Mouse (Mus musculus): ENCODE results near the gene Ak7. TPM values are rescaled to one million over a fixed set of nuclear protein-coding genes. Genes with fewer than 3 reads are reported as not detected.

The Ak7 gene
- polyA plus RNA-seq, 1 experiment from 2014 or later: 0.17 TPM

GRCm38 (mm10) chr12:105786113-105786512 lies 80.3 kb downstream of the Ak7 start:
- no peak for DNase-seq (ENCODE audit: low spot score)

DNA sequence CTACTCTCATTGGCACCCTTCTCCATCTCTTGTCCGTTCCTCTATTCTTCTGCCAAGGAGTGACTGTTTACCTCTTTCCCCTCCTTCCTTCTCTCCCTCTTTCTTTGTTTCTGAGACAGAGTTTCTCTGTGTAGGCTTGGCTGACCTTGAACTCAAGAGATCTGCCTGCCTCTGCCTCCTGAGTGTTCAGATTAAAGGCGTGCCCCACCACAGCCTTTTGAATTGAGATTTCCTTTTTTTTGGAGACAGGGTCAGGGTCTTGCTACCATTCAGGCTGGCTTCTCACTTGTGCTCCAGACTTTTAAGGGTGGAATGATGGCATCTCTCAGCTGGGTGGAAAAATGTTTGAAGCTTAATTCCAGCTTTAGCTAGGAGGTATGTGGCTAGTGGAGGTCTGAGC lies 81.8 kb downstream of the Ak7 start:
- no peak for DNase-seq (ENCODE audit: low spot score)

- DNase-seq (ENCODE audit: low spot score): no peak
These were observed 84.1 kb downstream of the Ak7 start for GRCm38 (mm10) chr12:105789885-105790284.

GRCm38 (mm10) chr12:105794896-105795295 lies 89.1 kb downstream of the Ak7 start:
- no peak for DNase-seq (ENCODE audit: low spot score)

DNA sequence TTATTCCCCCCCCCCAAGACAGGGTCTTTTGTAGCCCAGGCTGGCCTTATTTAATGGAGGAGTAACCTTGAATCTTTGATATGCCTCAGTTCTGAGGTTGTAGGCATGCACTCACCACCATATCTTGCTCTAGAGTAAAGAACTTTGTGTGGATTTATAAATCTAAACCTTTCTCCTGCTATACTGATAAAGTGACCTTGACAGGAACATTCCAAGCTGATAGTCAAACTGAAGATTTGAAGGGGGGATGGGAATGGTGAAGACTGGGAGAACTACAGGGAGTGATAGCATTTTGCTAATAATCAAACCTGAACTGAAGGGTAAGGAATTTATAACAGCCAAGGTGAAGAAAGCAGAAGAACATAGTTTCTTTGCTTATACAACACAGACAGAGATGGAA lies 92.2 kb downstream of the Ak7 start:
- DNase-seq (ENCODE audit: low spot score): no peak

DNA sequence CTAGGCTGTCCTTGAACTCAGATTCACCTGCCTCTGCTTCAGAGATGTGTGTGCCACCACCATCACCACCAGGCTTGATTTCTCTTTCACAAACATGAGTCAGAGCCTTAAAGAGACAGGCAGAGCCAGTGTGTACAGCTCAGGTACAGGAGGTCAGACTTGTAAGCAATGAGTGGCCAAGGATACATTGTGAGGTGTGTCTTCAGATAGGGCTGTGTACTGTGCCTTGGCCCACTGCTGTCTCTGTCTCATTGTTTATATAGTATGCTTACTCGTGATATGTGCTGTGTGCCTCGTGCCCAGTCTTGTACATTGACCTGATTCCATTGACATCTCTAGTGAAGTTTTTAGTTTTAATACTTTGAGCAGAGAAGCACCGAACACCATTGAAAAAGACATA lies 100.0 kb downstream of the Ak7 start:
- no peak for DNase-seq (ENCODE audit: low spot score)

DNA sequence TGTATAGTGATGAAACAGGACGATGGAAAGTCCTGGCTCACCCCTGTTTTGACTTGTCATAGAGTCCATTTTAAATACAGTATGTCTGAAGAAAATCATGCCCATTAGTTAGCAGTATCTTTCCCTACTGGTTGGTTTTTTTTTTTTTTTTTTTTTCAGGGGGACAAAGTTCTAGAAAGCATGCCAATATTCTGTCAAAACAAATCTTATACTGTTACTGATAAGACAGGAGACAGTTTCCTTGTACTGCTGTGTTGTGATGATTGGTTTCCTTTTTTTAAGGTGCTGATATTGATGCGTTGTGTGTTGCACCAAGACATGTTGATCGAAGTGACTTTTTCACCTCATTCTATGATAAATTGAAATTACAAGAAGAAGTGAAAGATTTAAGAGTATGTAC lies 100.4 kb downstream of the Ak7 start:
- DNase-seq (ENCODE audit: low spot score): no peak

DNA sequence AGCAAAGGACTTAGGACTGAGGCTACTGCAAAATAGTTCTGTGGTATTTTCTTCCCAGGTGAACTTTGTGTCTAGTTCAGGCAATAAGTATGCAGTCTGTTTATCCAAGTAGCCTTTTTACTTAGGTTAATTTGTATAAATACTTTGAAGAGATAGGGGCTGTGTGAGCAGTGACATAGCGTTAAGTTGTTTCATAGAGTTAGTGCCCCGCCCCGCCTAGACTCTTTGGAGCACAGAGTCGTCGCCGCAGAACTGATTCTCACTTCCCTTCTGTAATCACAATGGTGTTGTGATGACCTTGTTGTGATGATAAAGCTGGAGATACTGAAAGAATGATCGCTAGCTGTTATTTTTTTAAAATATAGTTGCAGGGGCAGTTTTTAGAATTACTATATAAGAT lies 101.6 kb downstream of the Ak7 start:
- DNase-seq (ENCODE audit: low spot score): no peak

- no peak for DNase-seq (ENCODE audit: low spot score)
These were observed 103.2 kb downstream of the Ak7 start for GRCm38 (mm10) chr12:105808945-105809344.

DNA sequence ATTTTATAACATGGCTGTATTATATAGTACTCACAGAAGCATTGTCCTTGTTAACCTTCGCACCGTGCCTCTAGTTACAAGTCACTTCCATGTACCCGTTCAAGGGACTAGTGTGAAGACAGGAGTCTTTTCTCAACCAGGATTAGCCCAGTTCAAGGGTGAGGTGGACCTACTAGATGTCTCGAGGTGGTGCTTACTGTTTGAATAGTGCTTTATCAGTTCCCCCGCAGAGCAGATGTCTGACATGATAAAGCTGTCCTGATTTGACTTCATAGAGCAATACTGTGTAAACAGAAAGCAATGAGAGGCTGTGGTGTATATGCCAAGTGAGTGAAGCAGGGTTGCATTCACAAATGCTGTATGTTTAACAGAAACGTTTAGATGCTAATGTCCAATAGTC lies 104.8 kb downstream of the Ak7 start:
- no peak for DNase-seq (ENCODE audit: low spot score)

- no peak for DNase-seq (ENCODE audit: low spot score)
These were observed 108.2 kb downstream of the Ak7 start for GRCm38 (mm10) chr12:105813957-105814356.

DNA sequence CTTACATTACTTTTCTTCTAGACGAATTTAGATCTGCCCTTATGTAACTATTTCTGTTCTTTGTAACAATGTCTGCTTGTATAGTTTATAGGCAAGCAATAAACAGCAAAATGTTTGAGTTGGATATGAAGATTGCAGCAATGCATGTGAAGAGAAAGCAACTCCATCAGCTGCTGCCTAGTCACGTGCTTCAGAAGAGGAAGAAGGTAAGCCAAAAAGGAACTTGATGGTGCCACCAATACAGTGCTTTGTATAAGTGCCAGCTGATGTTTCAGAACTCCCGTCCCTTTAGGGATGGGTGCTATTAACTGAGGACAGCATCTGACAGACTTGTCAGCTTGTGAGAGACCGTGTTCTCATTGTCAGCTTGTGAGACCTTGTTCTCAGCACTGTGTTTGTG lies 117.7 kb downstream of the Ak7 start:
- DNase-seq (ENCODE audit: low spot score): no peak

- DNase-seq (ENCODE audit: low spot score): no peak
These were observed 119.0 kb downstream of the Ak7 start for GRCm38 (mm10) chr12:105824743-105825142.

DNA sequence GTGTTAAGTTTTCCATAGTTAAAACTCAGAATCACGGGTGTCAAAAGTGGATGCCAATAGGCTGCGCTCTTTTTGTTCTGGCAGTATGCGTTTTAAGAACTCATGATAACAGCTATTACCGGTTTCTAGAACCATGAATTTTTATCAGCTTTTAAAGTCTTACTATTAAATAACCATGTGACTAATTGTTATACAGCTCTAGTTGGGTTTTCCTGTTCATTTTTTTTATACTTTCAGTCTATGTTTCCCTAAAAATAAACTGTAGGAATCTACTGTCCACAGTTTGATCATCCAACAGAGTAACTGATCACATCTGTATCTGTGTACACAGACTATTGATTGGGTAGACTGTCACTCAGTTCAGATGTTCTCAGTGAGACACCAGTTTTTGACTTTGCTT lies 119.5 kb downstream of the Ak7 start:
- DNase-seq (ENCODE audit: low spot score): no peak

Other genes starting within 250 kb of the Ak7 start
- 1.7 and 1.8 TPM in 2 replicates for gene Bdkrb2, start 142.8 kb upstream of the Ak7 start, polyA plus RNA-seq (2015; fragmentation: Nextera tagmentation; extraction: Ambion mirVana)
- gene Bdkrb1, start 102.9 kb upstream of the Ak7 start, polyA plus RNA-seq (2015; fragmentation: Nextera tagmentation; extraction: Ambion mirVana): 0.86 and 1.1 TPM in 2 replicates
- 34.4 and 36.6 TPM in 2 replicates for gene Gskip, start 21.1 kb upstream of the Ak7 start, polyA plus RNA-seq (2015; fragmentation: Nextera tagmentation; extraction: Ambion mirVana)
- gene Atg2b, start 20.8 kb upstream of the Ak7 start, polyA plus RNA-seq (2015; fragmentation: Nextera tagmentation; extraction: Ambion mirVana): 9.0 and 10.4 TPM in 2 replicates
- gene Papola, start 78.7 kb downstream of the Ak7 start, polyA plus RNA-seq (2015; fragmentation: Nextera tagmentation; extraction: Ambion mirVana): 207 and 226 TPM in 2 replicates